Mouse (Mus musculus): Measurements from ENCODE around the gene Zfp775. TPM values are rescaled to one million over a fixed set of nuclear protein-coding genes. Genes with fewer than 3 reads are reported as not detected.

Zfp775 gene
- total RNA-seq, 2 experiments from 2014 or later, result 7.9 to 10.4 TPM

- TF ChIP-seq CTCF (conservative IDR thresholded peaks at IDR 0.05), result peak; percentile 21; the same call in 1 of the 2 replicates
- Histone ChIP-seq H3K27ac (no peak overlapping the region), H3K4me3 (no peak overlapping the region)
- DNase-seq (ENCODE audit: low spot score in 2 of 2), result no peak
Measured at GRCm38 (mm10) chr6:48623460-48623859, 21.6 kb downstream of the Zfp775 start.

GRCm38 (mm10) chr6:48626464-48626863 is 24.6 kb downstream of the Zfp775 start, which contains the start of gene AI854703:
Gene AI854703, plus strand, starts transcription at chr6:48626764.
- TF ChIP-seq CTCF (conservative IDR thresholded peaks at IDR 0.05), result no peak
- DNase-seq (ENCODE audit: low spot score in 2 of 2), result no peak
- Histone ChIP-seq H3K27ac (peak within 1 kb of the TSS; percentile 80), H3K4me3 (peak within 1 kb of the TSS; percentile 73)

GRCm38 (mm10) chr6:48626984-48627383 is 25.1 kb downstream of the Zfp775 start:
- TF ChIP-seq CTCF (conservative IDR thresholded peaks at IDR 0.05), result peak; percentile 52
- Histone ChIP-seq H3K4me3 (peak overlapping the region; percentile 73), H3K27ac (peak overlapping the region; percentile 80)
- DNase-seq (ENCODE audit: low spot score in 2 of 2), result peak; percentile 64

GRCm38 (mm10) chr6:48627511-48627924 is 25.7 kb downstream of the Zfp775 start:
- DNase-seq (ENCODE audit: low spot score in 2 of 2), result no peak
- peak overlapping the region; percentile 73 for H3K4me3 ChIP-seq
- TF ChIP-seq CTCF (conservative IDR thresholded peaks at IDR 0.05), result no peak
- peak overlapping the region; percentile 80 for H3K27ac ChIP-seq

- DNase-seq (ENCODE audit: low spot score in 2 of 2), result no peak
- no peak overlapping the region for H3K4me3 ChIP-seq
- TF ChIP-seq CTCF (conservative IDR thresholded peaks at IDR 0.05), result no peak
- peak overlapping the region; percentile 80; the same call in 1 of the 2 replicates for H3K27ac ChIP-seq
Measured at GRCm38 (mm10) chr6:48628377-48628776, 26.5 kb downstream of the Zfp775 start.

- DNase-seq (ENCODE audit: low spot score in 2 of 2), result peak; percentile 34 to 43
- peak overlapping the region; percentile 65 for H3K4me3 ChIP-seq
- peak; percentile 7; the same call in 1 of the 2 replicates for TF ChIP-seq CTCF (conservative IDR thresholded peaks at IDR 0.05)
- H3K27ac ChIP-seq, result peak overlapping the region; percentile 92
Measured at GRCm38 (mm10) chr6:48628808-48629660, 27.2 kb downstream of the Zfp775 start.

GRCm38 (mm10) chr6:48629661-48630034 is 27.8 kb downstream of the Zfp775 start:
- DNase-seq (ENCODE audit: low spot score in 2 of 2), result peak in 1 of 2 experiments; percentile 11
- peak overlapping the region; percentile 92 for H3K27ac ChIP-seq
- H3K4me3 ChIP-seq, result peak overlapping the region; percentile 65
- no peak for TF ChIP-seq CTCF (conservative IDR thresholded peaks at IDR 0.05)

GRCm38 (mm10) chr6:48630831-48631230 is 29.0 kb downstream of the Zfp775 start:
- Histone ChIP-seq H3K4me3 (no peak overlapping the region), H3K27ac (no peak overlapping the region)
- no peak for DNase-seq (ENCODE audit: low spot score in 2 of 2)
- no peak for TF ChIP-seq CTCF (conservative IDR thresholded peaks at IDR 0.05)

GRCm38 (mm10) chr6:48635105-48635504 is 33.2 kb downstream of the Zfp775 start:
- DNase-seq (ENCODE audit: low spot score in 2 of 2), result no peak
- Histone ChIP-seq H3K4me3 (no peak overlapping the region), H3K27ac (no peak overlapping the region)
- no peak for TF ChIP-seq CTCF (conservative IDR thresholded peaks at IDR 0.05)

- no peak for DNase-seq (ENCODE audit: low spot score in 2 of 2)
- TF ChIP-seq CTCF (conservative IDR thresholded peaks at IDR 0.05), result no peak
- no peak overlapping the region for H3K4me3 ChIP-seq
- H3K27ac ChIP-seq, result no peak overlapping the region
Measured at GRCm38 (mm10) chr6:48636515-48636914, 34.7 kb downstream of the Zfp775 start.

- no peak overlapping the region for H3K4me3 ChIP-seq
- TF ChIP-seq CTCF (conservative IDR thresholded peaks at IDR 0.05), result no peak
- DNase-seq (ENCODE audit: low spot score in 2 of 2), result no peak
- no peak overlapping the region for H3K27ac ChIP-seq
Measured at GRCm38 (mm10) chr6:48637811-48638500, 36.1 kb downstream of the Zfp775 start.

GRCm38 (mm10) chr6:48638553-48638952 is 36.7 kb downstream of the Zfp775 start:
- DNase-seq (ENCODE audit: low spot score in 2 of 2), result no peak
- Histone ChIP-seq H3K27ac (no peak overlapping the region), H3K4me3 (no peak overlapping the region)
- TF ChIP-seq CTCF (conservative IDR thresholded peaks at IDR 0.05), result no peak

- Histone ChIP-seq H3K27ac (no peak overlapping the region), H3K4me3 (no peak overlapping the region)
- no peak for TF ChIP-seq CTCF (conservative IDR thresholded peaks at IDR 0.05)
- no peak for DNase-seq (ENCODE audit: low spot score in 2 of 2)
Measured at GRCm38 (mm10) chr6:48641391-48641790, 39.5 kb downstream of the Zfp775 start.

Data from layer of hippocampus, adult 2 months (tissue).